Mouse (Mus musculus) testis, adult 2 months (tissue): Measurements from ENCODE around the gene Upk1a.

Source experiments
- CTCF ChIP-seq: fragments of 200-500 bp; IDR thresholded peaks from 2 replicates; pipeline ENCODE4 v1.5.1; 2012; ENCODE audit warnings: low read depth, mild to moderate bottlenecking, inconsistent platforms, low read length, moderate library complexity; ENCODE audit not compliant: control insufficient read depth, insufficient read depth, insufficient replicate concordance
- POLR2A ChIP-seq: fragments of 200-500 bp; IDR thresholded peaks from 2 replicates; pipeline ENCODE4 v1.6.1; 2012; ENCODE audit warnings: low read depth, mild to moderate bottlenecking, inconsistent platforms, low read length, moderate library complexity; ENCODE audit not compliant: control insufficient read depth

- TF ChIP-seq CTCF (no peak), POLR2A (no peak)
These were observed 48.8 kb downstream of the Upk1a start for GRCm38 (mm10) chr7:30563906-30564280.
